Mouse (Mus musculus) heart, adult 2 months (tissue): ENCODE data around the gene Mak. TPM values are rescaled to one million over a fixed set of nuclear protein-coding genes. Genes with fewer than 3 reads are reported as not detected.
"Not testable (repeated sequence)": the region's sequence is repeated elsewhere in the genome, so short reads cannot be mapped to it uniquely, and the experiment has no call there.

Experiments used
- DNase-seq, 2 experiments: peaks; one replicate each; pipeline ENCODE4 v3.0.0; 2021
- H3K27ac ChIP-seq: fragments of 200-600 bp; 2 replicates; pipeline ENCODE4 v1.8.1; 2022
- H3K27me3 ChIP-seq: fragments of 200-500 bp; 2 replicates; pipeline ENCODE4 v1.6.1; 2012; ENCODE audit warnings: mild to moderate bottlenecking, low read length, inconsistent platforms, mixed read lengths; ENCODE audit not compliant: control insufficient read depth, insufficient read depth
- H3K36me3 ChIP-seq: fragments of 200-500 bp; 2 replicates; pipeline ENCODE4 v1.6.1; 2012; ENCODE audit warnings: low read length, inconsistent platforms; ENCODE audit not compliant: control insufficient read depth, insufficient read depth
- H3K4me1 ChIP-seq: fragments of 200-500 bp; 2 replicates; pipeline ENCODE4 v1.6.1; 2011; ENCODE audit warnings: low read length; ENCODE audit not compliant: control insufficient read depth, insufficient read depth
- H3K4me3 ChIP-seq: fragments of 200-600 bp; 2 replicates; pipeline ENCODE4 v1.8.1; 2022
- H3K79me2 ChIP-seq: fragments of 200-500 bp; replicated peaks from 2 replicates; pipeline ENCODE4 v1.6.1; 2012; ENCODE audit warnings: mild to moderate bottlenecking, inconsistent platforms, low read length, moderate library complexity, mixed read lengths; ENCODE audit not compliant: control insufficient read depth, insufficient read depth
- H3K9ac ChIP-seq: fragments of 200-500 bp; 2 replicates; pipeline ENCODE4 v1.6.1; 2012; ENCODE audit warnings: low read depth, mild to moderate bottlenecking, control low read depth, inconsistent platforms, low read length, mixed read lengths
- CTCF ChIP-seq: fragments of 200-600 bp; IDR thresholded peaks from 2 replicates; pipeline ENCODE4 v1.8.1; 2022; ENCODE audit warnings: antibody characterized with exemption, mild to moderate bottlenecking, moderate library complexity
- EP300 ChIP-seq: fragments of 200-500 bp; IDR thresholded peaks from 2 replicates; pipeline ENCODE4 v1.6.1; 2011; ENCODE audit warnings: low read depth, low read length, control low read depth; ENCODE audit not compliant: insufficient read depth
- POLR2A ChIP-seq: fragments of 200-500 bp; IDR thresholded peaks from 2 replicates; pipeline ENCODE4 v1.6.1; 2011; ENCODE audit warnings: mild to moderate bottlenecking, low read depth, low read length, control low read depth; ENCODE audit not compliant: insufficient read depth
- WGBS: fragments of 180-500 bp; shearing (Covaris S2); methylation state at CpG from one replicate; pipeline ENCODE4 v1.1.7; 2018; 5-methylcytosine and 5-hydroxymethylcytosine counted together
- intact Hi-C: fragments of 180-260 bp; cut with DNase I; formaldehyde crosslinking; loops from one replicate; pipeline ENCODE4 v1.15.1; 2025
- polyA plus RNA-seq: library from polyadenylated mRNA; depleted of rRNA; stranded (reverse); fragments of >200 nt; gene quantifications from 2 replicates; pipeline ENCODE4 v1.2.3, GENCODE M21; 2012
- total RNA-seq, 2 experiments: library from RNA; stranded (reverse); gene quantifications; 2 replicates each; pipeline ENCODE4 v1.2.3; 2021

Gene Mak
- total and polyA plus RNA-seq, 3 experiments: 0.25 TPM; not detected in 2

DNA sequence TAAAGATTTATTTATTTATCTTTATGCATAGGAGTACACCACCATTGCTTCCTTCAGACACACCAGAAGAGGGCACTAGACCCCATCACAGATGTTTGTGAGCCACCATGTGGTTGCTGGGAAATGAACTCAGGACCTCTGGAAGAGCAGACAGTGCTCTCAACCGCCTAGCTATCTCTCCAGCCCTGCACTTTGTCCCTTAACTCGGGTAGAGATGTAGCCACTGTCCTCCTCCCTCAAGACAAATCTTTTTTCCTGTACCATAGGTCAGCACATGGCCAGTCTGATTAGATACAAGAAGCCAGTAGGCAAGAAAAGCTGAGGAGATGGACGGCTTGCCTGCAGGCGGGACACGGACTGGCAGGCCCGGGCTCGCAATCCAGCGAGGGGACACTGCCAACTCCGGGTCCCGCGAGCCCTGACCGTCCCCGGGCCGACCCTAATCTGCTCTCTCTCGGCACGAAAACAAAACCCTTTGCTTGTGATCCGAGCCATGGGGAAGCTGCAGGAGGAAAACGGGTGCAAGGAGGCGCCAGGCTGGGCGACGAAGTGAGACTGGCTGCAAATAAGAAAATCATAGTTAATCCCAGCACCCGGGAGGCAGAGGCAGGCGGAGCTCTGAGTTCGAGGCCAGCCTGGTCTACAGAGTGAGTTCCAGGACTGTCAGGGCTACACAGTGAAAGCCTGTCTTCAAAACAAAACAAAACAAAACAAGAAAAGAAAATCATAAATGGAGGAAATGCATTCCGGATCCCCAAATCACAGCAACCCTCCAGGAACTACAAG lies 79.2 kb downstream of the Mak start:
- Histone ChIP-seq H3K36me3 (no peaks in the 10 kb centered on the region), H3K79me2 (0 out of 2 replicates have a peak, but pooled peaks cover 1% of the 10 kb centered on the region), H3K4me1 (peaks cover 4% of the 10 kb centered on the region), H3K27ac (peak overlapping the region; percentile 99), H3K9ac (peak overlapping the region; percentile 64), H3K4me3 (peak overlapping the region; percentile 92), H3K27me3 (no peaks in the 10 kb centered on the region)
- peak; percentile 60 for TF ChIP-seq CTCF
- TF ChIP-seq EP300: no peak
- no peak; the same call in 1 of the 2 replicates for TF ChIP-seq POLR2A
- intact Hi-C loops: no loop called here
- DNase-seq: peak; percentile 46 to 66
- WGBS: under 1% methylated on average over 25 of the region's 25 CpGs

DNA sequence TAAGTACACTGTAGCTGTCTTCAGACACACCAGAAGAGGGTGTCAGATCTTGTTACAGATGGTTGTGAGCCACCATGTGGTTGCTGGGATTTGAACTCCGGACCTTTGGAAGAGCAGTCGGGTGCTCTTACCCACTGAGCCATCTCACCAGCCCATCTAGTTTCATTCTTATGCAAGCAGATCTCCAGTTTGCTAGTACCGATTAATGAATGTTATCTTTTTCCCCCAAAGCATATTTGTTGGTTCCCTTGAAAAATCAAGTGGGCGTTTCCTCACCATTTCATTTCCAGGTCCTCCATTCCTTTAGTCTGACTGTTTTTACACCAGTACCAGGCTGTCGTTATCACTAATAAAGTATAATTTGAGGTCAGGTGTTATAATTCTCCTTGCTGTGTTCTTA lies 81.0 kb downstream of the Mak start:
- H3K27me3 ChIP-seq, H3K27ac ChIP-seq, H3K4me1 ChIP-seq, H3K9ac ChIP-seq, H3K36me3 ChIP-seq, H3K79me2 ChIP-seq, H3K4me3 ChIP-seq, intact Hi-C loops, DNase-seq: not testable (repeated sequence)
- WGBS: 92% methylated on average over 5 of the region's 5 CpGs

DNA sequence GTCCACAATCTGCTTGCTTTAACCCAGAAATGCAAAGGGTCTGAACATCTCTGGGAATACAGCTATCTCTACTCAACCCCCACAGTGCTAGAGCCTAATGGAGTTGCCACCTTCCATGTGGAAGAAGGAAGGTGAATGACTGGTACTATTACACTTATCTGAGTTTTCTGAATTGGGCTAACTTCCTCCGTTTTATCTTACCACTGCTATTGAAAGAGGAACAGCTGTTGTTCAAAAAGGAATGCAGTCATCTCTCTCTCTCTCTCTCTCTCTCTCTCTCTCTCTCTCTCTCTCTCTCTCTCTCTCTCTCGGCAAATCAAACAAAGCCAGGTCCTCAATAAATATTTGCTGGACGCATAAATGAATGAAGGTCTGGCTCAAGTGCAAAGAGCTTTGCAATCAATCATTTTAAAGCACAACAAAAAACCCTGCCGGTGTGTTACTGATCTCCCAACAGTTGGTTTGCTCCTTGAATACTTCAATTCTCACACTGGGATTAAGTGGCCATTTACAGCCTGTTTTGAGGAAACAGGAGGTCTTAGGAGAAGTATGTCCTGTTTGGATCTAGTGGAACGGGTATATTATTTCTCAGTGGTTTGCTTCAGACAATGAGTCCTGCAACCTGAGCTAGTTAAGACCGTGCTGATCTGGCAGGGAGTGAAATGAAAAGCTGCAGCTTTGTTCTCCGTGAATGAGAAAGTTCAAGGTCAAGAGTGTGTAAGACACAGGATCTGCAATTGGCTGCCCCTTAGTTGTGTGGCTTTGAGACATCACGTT lies 84.8 kb downstream of the Mak start:
- no peak for TF ChIP-seq POLR2A
- no peak for TF ChIP-seq CTCF
- no peak for TF ChIP-seq EP300
- intact Hi-C loops: no loop called here
- Histone ChIP-seq H3K79me2 (no peaks in the 10 kb centered on the region), H3K4me3 (no peak overlapping the region), H3K4me1 (no peaks in the 10 kb centered on the region), H3K27ac (no peak overlapping the region), H3K27me3 (no peaks in the 10 kb centered on the region), H3K36me3 (no peaks in the 10 kb centered on the region), H3K9ac (no peak overlapping the region)
- WGBS: 19% methylated on average over 8 of the region's 8 CpGs
- no peak for DNase-seq

DNA sequence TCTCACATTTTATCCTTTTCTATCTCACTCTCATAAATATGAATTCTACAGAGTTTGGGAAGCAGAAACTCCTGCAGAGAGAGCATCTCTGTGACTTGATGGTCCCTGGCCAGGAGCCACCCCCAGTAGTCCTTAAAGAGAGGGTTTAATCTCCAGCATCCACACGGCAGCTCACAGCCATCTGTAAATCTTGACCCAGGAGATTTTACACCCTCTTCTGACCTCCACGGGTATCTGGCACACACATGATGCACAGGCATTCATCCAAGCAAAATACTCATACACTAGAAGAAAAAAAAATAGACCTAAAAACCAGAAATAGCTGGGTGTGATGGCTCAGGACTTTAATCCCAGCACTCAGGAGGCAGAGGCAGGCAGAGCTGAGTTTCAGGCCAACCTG lies 91.1 kb downstream of the Mak start:
- no peak overlapping the region for H3K9ac ChIP-seq
- H3K36me3 ChIP-seq: no peaks in the 10 kb centered on the region
- WGBS: 22% methylated on average over 2 of the region's 2 CpGs
- no peaks in the 10 kb centered on the region for H3K79me2 ChIP-seq
- no peak overlapping the region for H3K27ac ChIP-seq
- DNase-seq: no peak
- no peaks in the 10 kb centered on the region for H3K4me1 ChIP-seq
- H3K27me3 ChIP-seq: no peaks in the 10 kb centered on the region
- TF ChIP-seq CTCF (no peak), POLR2A (no peak), EP300 (no peak)
- no peak overlapping the region for H3K4me3 ChIP-seq
- intact Hi-C loops: no loop called here

DNA sequence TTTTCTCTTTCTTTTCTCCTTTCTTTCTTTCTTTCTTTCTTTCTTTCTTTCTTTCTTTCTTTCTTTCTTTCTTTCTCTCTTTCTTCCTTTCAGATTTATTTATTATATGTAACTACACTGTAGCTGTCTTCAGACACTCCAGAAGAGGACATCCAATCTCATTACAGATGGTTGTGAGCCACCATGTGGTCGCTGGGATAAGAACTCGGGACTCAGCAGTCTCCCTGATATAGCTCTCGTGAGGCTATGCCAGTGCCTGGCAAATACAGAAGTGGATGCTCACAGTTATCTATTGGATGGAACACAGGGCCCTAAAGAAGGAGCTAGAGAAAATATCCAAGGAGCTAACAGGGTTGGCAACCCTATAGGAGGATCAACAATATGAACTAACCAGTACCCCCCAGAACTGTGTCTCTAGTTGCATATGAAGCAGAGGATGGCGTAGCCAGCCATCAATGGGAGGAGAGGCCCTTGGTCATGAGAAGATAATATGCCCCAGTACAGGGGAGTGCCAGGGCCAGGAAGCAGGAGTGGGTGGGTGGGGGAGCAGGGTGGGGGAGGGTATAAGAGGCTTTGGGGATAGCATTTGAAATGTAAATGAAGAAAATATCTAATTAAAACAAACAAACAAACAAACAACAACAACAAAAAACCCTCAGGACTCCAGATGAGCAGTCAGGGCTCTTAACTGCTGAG lies 91.8 kb downstream of the Mak start:
- DNase-seq, H3K36me3 ChIP-seq, H3K27me3 ChIP-seq, H3K4me3 ChIP-seq, H3K79me2 ChIP-seq, H3K4me1 ChIP-seq, H3K27ac ChIP-seq, intact Hi-C loops, H3K9ac ChIP-seq: not testable (repeated sequence)
- 64% methylated on average over 4 of the region's 4 CpGs for WGBS
- peak; percentile 23; the same call in 1 of the 2 replicates for TF ChIP-seq CTCF

DNA sequence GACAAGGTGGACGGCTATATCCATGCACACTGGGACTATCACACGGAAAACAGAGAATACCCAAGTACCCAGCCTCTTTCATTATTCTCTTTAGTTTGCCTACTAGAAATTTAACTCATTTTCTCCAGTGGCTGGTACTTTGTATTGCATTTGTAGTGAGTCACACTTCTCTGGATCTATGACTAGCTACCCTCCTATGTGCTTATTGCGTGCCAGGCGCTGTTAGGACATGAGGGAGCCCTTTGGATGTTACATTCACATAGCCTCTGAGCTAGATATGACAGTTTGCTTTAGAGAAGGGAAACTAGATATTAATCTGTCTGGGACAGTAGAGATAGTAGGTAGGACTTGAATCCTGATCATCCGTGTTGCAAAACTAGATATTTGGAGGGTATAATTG lies 93.4 kb downstream of the Mak start:
- Histone ChIP-seq H3K27ac (no peak overlapping the region), H3K4me3 (no peak overlapping the region), H3K9ac (no peak overlapping the region), H3K36me3 (no peaks in the 10 kb centered on the region), H3K27me3 (no peaks in the 10 kb centered on the region), H3K79me2 (no peaks in the 10 kb centered on the region), H3K4me1 (no peaks in the 10 kb centered on the region)
- DNase-seq: no peak
- intact Hi-C loops: no loop called here
- 93% methylated on average over 5 of the region's 5 CpGs for WGBS
- TF ChIP-seq CTCF (no peak), EP300 (no peak), POLR2A (no peak)
